Mouse (Mus musculus): ENCODE measurements at regions not wholly inside any gene's neighbourhood (a gene's known extent, or its start where the extent isn't known, plus 50 kb on each side); places are given as distances from the start of the nearest gene placed in this dataset.

DNA sequence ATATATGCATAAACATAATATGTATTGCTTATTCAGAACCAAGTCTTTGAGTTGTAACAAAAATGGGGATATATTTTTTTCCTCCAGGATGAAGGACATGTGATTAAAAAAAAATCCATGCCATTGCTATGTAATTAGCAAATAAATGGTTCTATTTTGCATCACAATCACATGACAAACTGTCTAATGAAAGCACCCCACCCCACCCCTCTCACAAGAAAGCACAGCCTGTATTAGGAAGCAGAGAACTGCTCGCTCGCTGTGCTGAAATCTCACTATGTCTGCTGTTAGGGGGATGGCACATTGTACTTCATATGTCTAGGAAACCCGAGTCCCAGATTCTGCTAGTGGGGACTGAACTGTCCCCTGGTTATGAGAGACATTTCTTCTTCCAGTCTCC lies 415.5 kb upstream of the Adgrl2 start:
- ATAC-seq (ENCODE audit: extremely low read depth, insufficient number of reproducible peaks, low FRiP score, poor library complexity, severe bottlenecking) = no peak
- no peak for TF ChIP-seq GATA1 (IDR thresholded peaks at IDR 0.05; ENCODE audit: borderline replicate concordance, low read length)
- TF ChIP-seq CTCF (IDR thresholded peaks at IDR 0.05; ENCODE audit: low read depth, low read length) = no peak
- TF ChIP-seq TAL1 (conservative IDR thresholded peaks at IDR 0.05; ENCODE audit: low read depth, low read length) = no peak
- TF ChIP-seq GATA2 (IDR thresholded peaks at IDR 0.05; ENCODE audit: borderline replicate concordance, low read depth, low read length) = no peak
- TF ChIP-seq POLR2AphosphoS5 (IDR thresholded peaks at IDR 0.05; ENCODE audit: insufficient replicate concordance, low read depth, low read length) = no peak
- Histone ChIP-seq H3K4me1 (ENCODE audit: insufficient read depth, low read depth, low read length) (no peaks in the 10 kb centered on the region), H3K27me3 (ENCODE audit: insufficient read depth, low read length) (no peaks in the 10 kb centered on the region), H3K36me3 (replicated peaks) (no peaks in the 10 kb centered on the region), H3K4me3 (ENCODE audit: low read depth, low read length) (no peak overlapping the region), H3K9me3 (replicated peaks) (peaks cover 18% of the 10 kb centered on the region)
- no peak for DNase-seq (ENCODE audit: low spot score)

DNA sequence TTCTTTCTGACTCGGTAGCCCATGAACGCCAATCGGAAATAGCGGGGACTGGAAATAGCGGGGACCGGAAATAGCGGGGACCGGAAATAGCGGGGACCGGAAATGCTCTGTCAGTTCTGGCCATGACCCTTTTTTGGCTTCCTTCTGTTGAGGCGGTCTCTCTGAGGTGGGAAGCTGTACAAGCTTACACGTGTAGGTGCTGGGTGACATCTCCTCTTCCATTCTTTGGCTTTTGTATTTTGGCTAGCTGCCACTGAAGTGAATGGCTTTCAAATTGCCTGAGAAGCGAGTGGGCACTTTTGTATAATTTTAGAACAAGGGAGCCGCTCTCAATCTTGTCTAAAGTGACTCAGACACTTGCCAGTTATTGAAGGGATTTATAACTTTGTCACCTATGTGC lies 414.3 kb upstream of the Adgrl2 start:
- no peaks in the 10 kb centered on the region for H3K36me3 ChIP-seq (replicated peaks)
- DNase-seq (ENCODE audit: low spot score) (no peak), ATAC-seq (ENCODE audit: extremely low read depth, insufficient number of reproducible peaks, low FRiP score, poor library complexity, severe bottlenecking) (no peak)
- no peak overlapping the region for H3K4me3 ChIP-seq (ENCODE audit: low read depth, low read length)
- no peaks in the 10 kb centered on the region for H3K27me3 ChIP-seq (ENCODE audit: insufficient read depth, low read length)
- TF ChIP-seq CTCF (IDR thresholded peaks at IDR 0.05; ENCODE audit: low read depth, low read length) (no peak), TAL1 (conservative IDR thresholded peaks at IDR 0.05; ENCODE audit: low read depth, low read length) (no peak), GATA1 (IDR thresholded peaks at IDR 0.05; ENCODE audit: borderline replicate concordance, low read length) (no peak), POLR2AphosphoS5 (IDR thresholded peaks at IDR 0.05; ENCODE audit: insufficient replicate concordance, low read depth, low read length) (no peak), GATA2 (IDR thresholded peaks at IDR 0.05; ENCODE audit: borderline replicate concordance, low read depth, low read length) (no peak)
- peaks cover 20% of the 10 kb centered on the region for H3K9me3 ChIP-seq (replicated peaks)
- no peaks in the 10 kb centered on the region for H3K4me1 ChIP-seq (ENCODE audit: insufficient read depth, low read depth, low read length)

DNA sequence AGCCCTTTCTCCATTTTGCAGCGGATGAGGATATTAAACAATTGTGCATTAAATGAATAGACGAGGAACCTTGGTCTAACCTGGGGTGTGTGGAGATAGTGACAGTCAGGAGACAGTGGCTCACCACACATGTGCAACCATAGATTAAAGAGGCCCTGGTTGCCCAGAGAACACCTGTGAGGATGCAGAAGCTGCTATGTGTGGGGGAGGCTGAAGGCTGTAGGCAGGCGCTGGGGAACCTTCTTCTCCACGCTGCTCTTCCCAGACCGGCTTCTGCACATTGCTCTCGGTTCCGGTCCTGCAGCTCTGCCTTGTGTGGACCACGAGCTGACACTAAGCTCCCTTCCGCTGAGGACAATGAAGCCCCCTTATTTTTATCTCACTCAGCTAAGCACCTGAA lies 412.1 kb upstream of the Adgrl2 start:
- Histone ChIP-seq H3K27me3 (ENCODE audit: insufficient read depth, low read length) (no peaks in the 10 kb centered on the region), H3K36me3 (replicated peaks) (no peaks in the 10 kb centered on the region), H3K4me3 (ENCODE audit: low read depth, low read length) (no peak overlapping the region), H3K4me1 (ENCODE audit: insufficient read depth, low read depth, low read length) (no peaks in the 10 kb centered on the region), H3K9me3 (replicated peaks) (peaks cover 17% of the 10 kb centered on the region)
- no peak for TF ChIP-seq GATA1 (IDR thresholded peaks at IDR 0.05; ENCODE audit: borderline replicate concordance, low read length)
- no peak for TF ChIP-seq GATA2 (IDR thresholded peaks at IDR 0.05; ENCODE audit: borderline replicate concordance, low read depth, low read length)
- TF ChIP-seq TAL1 (conservative IDR thresholded peaks at IDR 0.05; ENCODE audit: low read depth, low read length) = no peak
- TF ChIP-seq CTCF (IDR thresholded peaks at IDR 0.05; ENCODE audit: low read depth, low read length) = no peak
- no peak for TF ChIP-seq POLR2AphosphoS5 (IDR thresholded peaks at IDR 0.05; ENCODE audit: insufficient replicate concordance, low read depth, low read length)
- no peak for ATAC-seq (ENCODE audit: extremely low read depth, insufficient number of reproducible peaks, low FRiP score, poor library complexity, severe bottlenecking)
- no peak for DNase-seq (ENCODE audit: low spot score)

DNA sequence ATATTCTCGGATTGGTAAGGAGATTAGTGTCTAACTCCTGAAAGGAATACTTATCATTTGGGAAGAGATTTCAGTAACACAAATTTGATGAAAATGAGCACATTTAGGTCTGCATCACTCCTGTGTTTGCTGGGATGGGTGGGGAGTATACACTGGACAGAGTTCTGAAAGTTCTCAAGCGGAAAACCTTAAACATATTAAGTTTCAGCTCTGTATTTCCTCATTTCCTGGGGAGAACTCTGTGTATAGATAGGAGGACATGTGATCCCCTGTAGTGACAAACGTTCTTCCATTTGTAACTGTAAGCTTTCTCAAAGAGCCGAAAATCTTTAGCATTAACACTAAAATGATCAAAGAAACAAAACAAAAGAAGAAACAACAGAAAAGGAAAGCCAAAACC lies 404.7 kb upstream of the Adgrl2 start:
- Histone ChIP-seq H3K4me1 (ENCODE audit: insufficient read depth, low read depth, low read length) (no peaks in the 10 kb centered on the region), H3K9me3 (replicated peaks) (peaks cover 15% of the 10 kb centered on the region), H3K36me3 (replicated peaks) (no peaks in the 10 kb centered on the region), H3K4me3 (ENCODE audit: low read depth, low read length) (no peak overlapping the region), H3K27me3 (ENCODE audit: insufficient read depth, low read length) (no peaks in the 10 kb centered on the region)
- TF ChIP-seq POLR2AphosphoS5 (IDR thresholded peaks at IDR 0.05; ENCODE audit: insufficient replicate concordance, low read depth, low read length) = no peak
- no peak for TF ChIP-seq GATA1 (IDR thresholded peaks at IDR 0.05; ENCODE audit: borderline replicate concordance, low read length)
- TF ChIP-seq GATA2 (IDR thresholded peaks at IDR 0.05; ENCODE audit: borderline replicate concordance, low read depth, low read length) = no peak
- no peak for TF ChIP-seq TAL1 (conservative IDR thresholded peaks at IDR 0.05; ENCODE audit: low read depth, low read length)
- no peak for TF ChIP-seq CTCF (IDR thresholded peaks at IDR 0.05; ENCODE audit: low read depth, low read length)
- DNase-seq (ENCODE audit: low spot score) = no peak
- no peak for ATAC-seq (ENCODE audit: extremely low read depth, insufficient number of reproducible peaks, low FRiP score, poor library complexity, severe bottlenecking)

DNA sequence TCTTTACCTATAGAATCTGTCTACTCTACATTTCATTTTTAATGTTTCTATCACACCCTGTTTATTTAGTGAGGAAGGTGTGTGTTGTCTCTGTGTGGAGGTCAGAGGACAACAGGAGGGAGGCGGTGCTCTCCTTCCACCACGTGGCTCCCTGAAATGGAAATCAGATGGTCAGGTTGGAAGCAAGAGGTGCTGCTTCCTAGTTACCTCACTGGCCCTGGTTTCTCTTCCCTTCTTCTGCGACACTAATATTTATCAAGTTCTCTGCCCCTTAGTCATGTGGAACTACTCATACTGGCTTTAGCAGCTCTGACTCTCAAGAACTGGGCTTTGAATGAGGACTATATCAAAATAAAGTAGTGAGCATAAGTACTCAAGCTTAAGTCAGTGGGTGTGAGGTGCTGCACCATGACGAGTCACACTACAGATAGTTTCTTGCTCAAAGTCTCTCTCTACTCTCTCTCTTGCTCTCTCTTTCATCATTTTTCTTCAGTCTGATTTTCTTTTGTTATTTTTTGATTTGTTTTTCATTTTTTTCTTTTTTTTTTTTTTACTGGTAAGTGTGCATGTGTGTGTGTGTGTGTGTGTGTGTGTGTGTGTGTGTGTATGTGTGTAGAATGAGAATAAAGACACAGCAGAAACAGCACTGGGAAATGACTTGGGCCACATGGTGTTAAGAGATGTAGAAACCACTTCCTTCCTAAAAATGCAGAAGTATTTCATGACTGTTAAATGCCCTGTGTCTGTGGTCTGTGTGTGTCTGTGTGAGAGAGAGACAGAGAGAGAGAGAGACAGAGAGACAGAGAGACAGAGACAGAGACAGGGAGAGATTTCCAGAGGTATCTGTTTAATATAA lies 403.2 kb upstream of the Adgrl2 start:
- DNase-seq (ENCODE audit: low spot score) = no peak
- Histone ChIP-seq H3K4me1 (ENCODE audit: insufficient read depth, low read depth, low read length) (no peaks in the 10 kb centered on the region), H3K36me3 (replicated peaks) (no peaks in the 10 kb centered on the region), H3K9me3 (replicated peaks) (peaks cover 21% of the 10 kb centered on the region), H3K27me3 (ENCODE audit: insufficient read depth, low read length) (no peaks in the 10 kb centered on the region), H3K4me3 (ENCODE audit: low read depth, low read length) (no peak overlapping the region)
- no peak for TF ChIP-seq GATA2 (IDR thresholded peaks at IDR 0.05; ENCODE audit: borderline replicate concordance, low read depth, low read length)
- no peak for ATAC-seq (ENCODE audit: extremely low read depth, insufficient number of reproducible peaks, low FRiP score, poor library complexity, severe bottlenecking)

DNA sequence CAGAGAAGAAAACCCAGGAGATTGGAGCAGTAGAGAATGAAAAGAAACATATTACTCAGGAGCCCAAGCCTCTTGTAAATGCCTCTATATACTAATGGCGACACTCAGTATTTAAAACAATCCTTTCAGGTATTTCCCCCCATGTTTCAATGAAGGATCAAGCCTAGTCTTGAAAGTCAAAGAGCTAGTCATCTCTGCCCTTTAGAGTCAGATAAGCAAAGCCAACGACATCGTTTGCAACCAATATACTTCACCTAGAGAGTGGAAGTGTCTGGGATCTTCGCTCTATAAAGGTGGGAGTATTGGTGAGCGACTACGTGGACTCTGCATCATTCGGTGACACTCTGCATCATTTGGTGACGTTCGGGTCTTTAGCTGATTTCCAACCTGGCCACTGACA lies 401.8 kb upstream of the Adgrl2 start:
- no peak overlapping the region for H3K4me3 ChIP-seq (ENCODE audit: low read depth, low read length)
- H3K36me3 ChIP-seq (replicated peaks) = no peaks in the 10 kb centered on the region
- ATAC-seq (ENCODE audit: extremely low read depth, insufficient number of reproducible peaks, low FRiP score, poor library complexity, severe bottlenecking) (no peak), DNase-seq (ENCODE audit: low spot score) (no peak)
- H3K4me1 ChIP-seq (ENCODE audit: insufficient read depth, low read depth, low read length) = no peaks in the 10 kb centered on the region
- peaks cover 23% of the 10 kb centered on the region for H3K9me3 ChIP-seq (replicated peaks)
- H3K27me3 ChIP-seq (ENCODE audit: insufficient read depth, low read length) = no peaks in the 10 kb centered on the region
- TF ChIP-seq CTCF (IDR thresholded peaks at IDR 0.05; ENCODE audit: low read depth, low read length) (no peak), GATA1 (IDR thresholded peaks at IDR 0.05; ENCODE audit: borderline replicate concordance, low read length) (no peak), POLR2AphosphoS5 (IDR thresholded peaks at IDR 0.05; ENCODE audit: insufficient replicate concordance, low read depth, low read length) (no peak), TAL1 (conservative IDR thresholded peaks at IDR 0.05; ENCODE audit: low read depth, low read length) (no peak), GATA2 (IDR thresholded peaks at IDR 0.05; ENCODE audit: borderline replicate concordance, low read depth, low read length) (no peak)
